Mouse (Mus musculus): ENCODE measurements around the gene Olfr1342. TPM values are rescaled to one million over a fixed set of nuclear protein-coding genes. Genes with fewer than 3 reads are reported as not detected.

Olfr1342 gene
- polyA plus RNA-seq, 1 experiment, result not detected

GRCm38 (mm10) chr4:118693812-118694211 lies 1.3 kb upstream of the Olfr1342 start:
- TF ChIP-seq CTCF (IDR thresholded peaks at IDR 0.05; ENCODE audit: control insufficient read depth, insufficient read depth, insufficient read length), result no peak
- TF ChIP-seq MYOD1 (IDR thresholded peaks at IDR 0.05; ENCODE audit: control insufficient read depth, insufficient read length, low read depth), result no peak
- TF ChIP-seq USF1 (IDR thresholded peaks at IDR 0.05; ENCODE audit: low read depth), result no peak
- no peak for TF ChIP-seq CEBPB (IDR thresholded peaks at IDR 0.05; ENCODE audit: low read depth)
- TF ChIP-seq FOSL1 (IDR thresholded peaks at IDR 0.05; ENCODE audit: insufficient read depth, low read length, poor library complexity, severe bottlenecking), result no peak
- TF ChIP-seq MAX (IDR thresholded peaks at IDR 0.05), result no peak
- no peak for TF ChIP-seq MYOG (IDR thresholded peaks at IDR 0.05; ENCODE audit: control insufficient read depth, extremely low read depth, insufficient read length)

GRCm38 (mm10) chr4:118687086-118687485 lies 5.5 kb downstream of the Olfr1342 start:
- Histone ChIP-seq H3K79me3 (ENCODE audit: low read depth) (no peaks in the 10 kb centered on the region), H3K79me2 (ENCODE audit: control insufficient read depth, insufficient read depth) (no peaks in the 10 kb centered on the region), H3K4me3 (ENCODE audit: insufficient read depth, poor library complexity, severe bottlenecking) (no peak overlapping the region), H3K27me3 (ENCODE audit: control insufficient read depth, insufficient read depth, insufficient read length) (peaks cover 10% of the 10 kb centered on the region), H3ac (ENCODE audit: control insufficient read depth, insufficient read length, low read depth) (no peak overlapping the region), H3K36me3 (ENCODE audit: control insufficient read depth, insufficient read depth) (no peaks in the 10 kb centered on the region)
- TF ChIP-seq CEBPB (IDR thresholded peaks at IDR 0.05; ENCODE audit: low read depth) (no peak), USF1 (IDR thresholded peaks at IDR 0.05; ENCODE audit: low read depth) (no peak), MYOG (IDR thresholded peaks at IDR 0.05; ENCODE audit: control insufficient read depth, extremely low read depth, insufficient read length) (no peak), FOSL1 (IDR thresholded peaks at IDR 0.05; ENCODE audit: insufficient read depth, low read length, poor library complexity, severe bottlenecking) (no peak), MYOD1 (IDR thresholded peaks at IDR 0.05; ENCODE audit: control insufficient read depth, insufficient read length, low read depth) (no peak), CTCF (IDR thresholded peaks at IDR 0.05; ENCODE audit: control insufficient read depth, insufficient read depth, insufficient read length) (no peak), MAX (IDR thresholded peaks at IDR 0.05) (no peak)

More at GRCm38 (mm10) chr4:118693812-118694211, 1.3 kb upstream of the Olfr1342 start:
- H3K79me2 ChIP-seq (ENCODE audit: control insufficient read depth, insufficient read depth), result no peaks in the 10 kb centered on the region
- no peak overlapping the region for H3ac ChIP-seq (ENCODE audit: control insufficient read depth, insufficient read length, low read depth)
- peaks cover 20% of the 10 kb centered on the region for H3K27me3 ChIP-seq (ENCODE audit: control insufficient read depth, insufficient read depth, insufficient read length)
- H3K36me3 ChIP-seq (ENCODE audit: control insufficient read depth, insufficient read depth), result no peaks in the 10 kb centered on the region
- no peak overlapping the region for H3K4me3 ChIP-seq (ENCODE audit: insufficient read depth, poor library complexity, severe bottlenecking)
- H3K79me3 ChIP-seq (ENCODE audit: low read depth), result no peaks in the 10 kb centered on the region

GRCm38 (mm10) chr4:118658652-118659051 lies 33.9 kb downstream of the Olfr1342 start, which contains the start of gene Olfr62:
Gene Olfr62 (plus strand): TSS chr4:118658952.
- no peak for TF ChIP-seq MYOG (IDR thresholded peaks at IDR 0.05; ENCODE audit: control insufficient read depth, extremely low read depth, insufficient read length)
- TF ChIP-seq MAX (IDR thresholded peaks at IDR 0.05), result no peak
- no peak for TF ChIP-seq MYOD1 (IDR thresholded peaks at IDR 0.05; ENCODE audit: control insufficient read depth, insufficient read length, low read depth)
- TF ChIP-seq CTCF (IDR thresholded peaks at IDR 0.05; ENCODE audit: control insufficient read depth, insufficient read depth, insufficient read length), result no peak
- no peak for TF ChIP-seq USF1 (IDR thresholded peaks at IDR 0.05; ENCODE audit: low read depth)
- no peak for TF ChIP-seq CEBPB (IDR thresholded peaks at IDR 0.05; ENCODE audit: low read depth)
- Histone ChIP-seq H3K4me3 (ENCODE audit: insufficient read depth, poor library complexity, severe bottlenecking) (no peak within 1 kb of the TSS), H3K27me3 (ENCODE audit: control insufficient read depth, insufficient read depth, insufficient read length) (peaks cover 15% of the 10 kb centered on the region), H3K79me3 (ENCODE audit: low read depth) (no peaks in the 10 kb centered on the region), H3K79me2 (ENCODE audit: control insufficient read depth, insufficient read depth) (no peaks in the 10 kb centered on the region), H3K36me3 (ENCODE audit: control insufficient read depth, insufficient read depth) (no peaks in the 10 kb centered on the region), H3ac (ENCODE audit: control insufficient read depth, insufficient read length, low read depth) (no peak within 1 kb of the TSS)

GRCm38 (mm10) chr4:118645234-118645633 lies 47.3 kb downstream of the Olfr1342 start:
- H3K36me3 ChIP-seq (ENCODE audit: control insufficient read depth, insufficient read depth), result no peaks in the 10 kb centered on the region
- H3K79me2 ChIP-seq (ENCODE audit: control insufficient read depth, insufficient read depth), result no peaks in the 10 kb centered on the region
- H3K4me3 ChIP-seq (ENCODE audit: insufficient read depth, poor library complexity, severe bottlenecking), result no peak overlapping the region
- no peaks in the 10 kb centered on the region for H3K27me3 ChIP-seq (ENCODE audit: control insufficient read depth, insufficient read depth, insufficient read length)
- TF ChIP-seq CTCF (IDR thresholded peaks at IDR 0.05; ENCODE audit: control insufficient read depth, insufficient read depth, insufficient read length) (peak; percentile 55), MAX (IDR thresholded peaks at IDR 0.05) (no peak)
- H3K79me3 ChIP-seq (ENCODE audit: low read depth), result no peaks in the 10 kb centered on the region
- no peak overlapping the region for H3ac ChIP-seq (ENCODE audit: control insufficient read depth, insufficient read length, low read depth)

DNA sequence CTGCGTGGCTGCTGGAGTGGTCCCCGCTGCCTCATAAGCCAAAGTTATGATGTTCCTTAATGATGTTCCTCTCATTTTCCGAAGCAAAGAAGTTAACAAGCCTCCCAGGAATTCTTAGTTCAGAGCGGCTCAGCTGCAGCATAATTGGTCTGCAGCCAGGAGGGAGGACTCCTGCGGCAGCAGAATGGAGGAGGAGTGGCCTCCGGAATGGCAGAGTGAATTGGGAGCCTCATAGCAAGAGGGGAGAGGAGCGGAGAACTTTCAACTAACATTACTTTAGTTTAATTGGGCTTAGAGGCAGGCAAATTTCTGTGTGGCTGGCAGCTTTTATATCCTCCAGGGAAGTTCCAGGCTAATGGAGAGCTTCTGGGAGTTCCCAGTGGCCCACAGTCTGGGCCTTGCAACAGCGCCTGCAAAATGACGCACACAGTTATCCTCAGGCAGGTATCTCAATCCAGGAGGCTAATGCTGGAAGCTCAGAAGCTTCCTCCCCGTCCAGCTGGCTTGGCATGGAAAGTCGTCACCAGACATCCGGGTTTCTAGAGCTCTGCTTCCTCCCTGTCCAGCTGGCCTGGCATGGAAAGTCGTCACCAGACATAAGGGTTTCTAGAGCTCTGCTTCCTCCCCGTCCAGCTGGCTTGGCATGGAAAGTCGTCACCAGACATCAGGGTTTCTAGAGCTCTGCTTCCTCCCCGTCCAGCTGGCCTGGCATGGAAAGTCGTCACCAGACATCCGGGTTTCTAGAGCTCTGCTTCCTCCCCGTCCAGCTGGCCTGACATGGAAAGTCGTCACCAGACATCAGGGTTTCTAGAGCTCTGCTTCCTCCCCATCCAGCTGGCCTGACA lies 50.0 kb downstream of the Olfr1342 start:
- Histone ChIP-seq H3K36me3 (ENCODE audit: control insufficient read depth, insufficient read depth) (no peaks in the 10 kb centered on the region), H3K79me3 (ENCODE audit: low read depth) (no peaks in the 10 kb centered on the region), H3ac (ENCODE audit: control insufficient read depth, insufficient read length, low read depth) (no peak overlapping the region), H3K27me3 (ENCODE audit: control insufficient read depth, insufficient read depth, insufficient read length) (no peaks in the 10 kb centered on the region), H3K4me3 (ENCODE audit: insufficient read depth, poor library complexity, severe bottlenecking) (no peak overlapping the region), H3K79me2 (ENCODE audit: control insufficient read depth, insufficient read depth) (no peaks in the 10 kb centered on the region)
- TF ChIP-seq CTCF (IDR thresholded peaks at IDR 0.05; ENCODE audit: control insufficient read depth, insufficient read depth, insufficient read length) (no peak), CEBPB (IDR thresholded peaks at IDR 0.05; ENCODE audit: low read depth) (no peak), MYOG (IDR thresholded peaks at IDR 0.05; ENCODE audit: control insufficient read depth, extremely low read depth, insufficient read length) (no peak), USF1 (IDR thresholded peaks at IDR 0.05; ENCODE audit: low read depth) (no peak), MYOD1 (IDR thresholded peaks at IDR 0.05; ENCODE audit: control insufficient read depth, insufficient read length, low read depth) (no peak), FOSL1 (IDR thresholded peaks at IDR 0.05; ENCODE audit: insufficient read depth, low read length, poor library complexity, severe bottlenecking) (no peak), MAX (IDR thresholded peaks at IDR 0.05) (no peak)

Other genes with a start within 250 kb of the Olfr1342 start
- not detected for gene Mpl, start 235.2 kb downstream of the Olfr1342 start, polyA plus RNA-seq (2012; fragmentation: generic; extraction: Trizol)
- gene Tie1, start 202.7 kb downstream of the Olfr1342 start, polyA plus RNA-seq (2012; fragmentation: generic; extraction: Trizol), result not detected
- gene 2610528J11Rik, start 165.8 kb downstream of the Olfr1342 start, polyA plus RNA-seq (2012; fragmentation: generic; extraction: Trizol), result not detected
- gene Tmem125, start 148.7 kb downstream of the Olfr1342 start, polyA plus RNA-seq (2012; fragmentation: generic; extraction: Trizol), result not detected
- not detected for gene Cfap57, start 72.0 kb downstream of the Olfr1342 start, polyA plus RNA-seq (2012; fragmentation: generic; extraction: Trizol)
- 106 TPM for gene Ebna1bp2, start 72.0 kb downstream of the Olfr1342 start, polyA plus RNA-seq (2012; fragmentation: generic; extraction: Trizol)
- gene Olfr62, start 33.8 kb downstream of the Olfr1342 start, polyA plus RNA-seq (2012; fragmentation: generic; extraction: Trizol), result not detected
- not detected for gene Olfr1341, start 10.8 kb upstream of the Olfr1342 start, polyA plus RNA-seq (2012; fragmentation: generic; extraction: Trizol)
- not detected for gene Olfr1340, start 27.4 kb upstream of the Olfr1342 start, polyA plus RNA-seq (2012; fragmentation: generic; extraction: Trizol)
- not detected for gene Olfr1339, start 39.4 kb upstream of the Olfr1342 start, polyA plus RNA-seq (2012; fragmentation: generic; extraction: Trizol)
- not detected for gene Olfr1338, start 66.0 kb upstream of the Olfr1342 start, polyA plus RNA-seq (2012; fragmentation: generic; extraction: Trizol)
- gene Olfr1337, start 89.8 kb upstream of the Olfr1342 start, polyA plus RNA-seq (2012; fragmentation: generic; extraction: Trizol), result not detected
- gene Olfr1335, start 117.2 kb upstream of the Olfr1342 start, polyA plus RNA-seq (2012; fragmentation: generic; extraction: Trizol), result not detected
- gene Olfr1333, start 143.5 kb upstream of the Olfr1342 start, polyA plus RNA-seq (2012; fragmentation: generic; extraction: Trizol), result not detected
- not detected for gene Olfr1331, start 171.9 kb upstream of the Olfr1342 start, polyA plus RNA-seq (2012; fragmentation: generic; extraction: Trizol)
- not detected for gene Olfr1330, start 195.8 kb upstream of the Olfr1342 start, polyA plus RNA-seq (2012; fragmentation: generic; extraction: Trizol)
- gene Olfr1329, start 224.7 kb upstream of the Olfr1342 start, polyA plus RNA-seq (2012; fragmentation: generic; extraction: Trizol), result not detected
- not detected for gene Olfr1328, start 245.9 kb upstream of the Olfr1342 start, polyA plus RNA-seq (2012; fragmentation: generic; extraction: Trizol)

Data from C2C12 (cell line).